In genomic region chr8:95384501-95384900, GRCm38 (mm10) we compare ENCODE assay signal across 24 mouse cellular contexts.
"Had no signal": no experiment of that assay in that cellular context is flagged by ENCODE, and none has a peak within 500 bp of the region (broad histone marks: within the 10 kb centered on the region; RNA-seq: fewer than 3 reads in every experiment).

No protein-coding gene starts in this region.

- H3K4me1 ChIP-seq: heart, embryonic 10.5 days; heart, embryonic 12.5 days; hindbrain, embryonic 10.5 days; hindbrain, embryonic 12.5 days; intestine, embryonic 15.5 days; limb, embryonic 10.5 days; limb, embryonic 12.5 days had no signal

- H3K9ac ChIP-seq: heart, embryonic 12.5 days; hindbrain, embryonic 12.5 days; hindbrain, embryonic 14.5 days; intestine, embryonic 15.5 days; limb, embryonic 12.5 days had no signal

- H3K27me3 ChIP-seq: heart, embryonic 12.5 days; hindbrain, embryonic 12.5 days; intestine, embryonic 15.5 days; limb, embryonic 12.5 days had no signal

- DNase-seq: gastrocnemius, adult 2 months; gastrocnemius, postnatal 10 days; gastrocnemius, postnatal 25 days; heart, adult 18-20 months; heart, postnatal 10 days; heart, postnatal 4 days; kidney, adult 18-20 months; kidney, adult 8-10 months; kidney, postnatal 10 days; kidney, postnatal 25 days; kidney, postnatal 4 days had no signal

- H3K4me3 ChIP-seq: gastrocnemius, adult 2 months; heart, embryonic 10.5 days; heart, embryonic 12.5 days; hindbrain, embryonic 10.5 days; hindbrain, embryonic 12.5 days; intestine, embryonic 15.5 days; layer of hippocampus, adult 2 months; left cerebral cortex, adult 2 months; limb, embryonic 10.5 days; limb, embryonic 12.5 days had no signal

- H3K27ac ChIP-seq: gastrocnemius, adult 2 months; heart, embryonic 10.5 days; hindbrain, embryonic 10.5 days; hindbrain, embryonic 12.5 days; hindbrain, embryonic 14.5 days; intestine, embryonic 15.5 days; layer of hippocampus, adult 2 months; left cerebral cortex, adult 2 months; limb, embryonic 10.5 days; limb, embryonic 12.5 days had no signal

- H3K36me3 ChIP-seq: heart, embryonic 10.5 days; heart, embryonic 12.5 days; hindbrain, embryonic 10.5 days; hindbrain, embryonic 12.5 days; intestine, embryonic 15.5 days; limb, embryonic 10.5 days; limb, embryonic 12.5 days had no signal

- H3K4me2 ChIP-seq: heart, embryonic 12.5 days; hindbrain, embryonic 12.5 days; hindbrain, embryonic 14.5 days; intestine, embryonic 15.5 days; limb, embryonic 12.5 days had no signal

- H3K9me3 ChIP-seq: heart, embryonic 10.5 days; heart, embryonic 12.5 days; hindbrain, embryonic 10.5 days; hindbrain, embryonic 12.5 days; intestine, embryonic 15.5 days; limb, embryonic 10.5 days had no signal

- ATAC-seq: hindbrain, embryonic 16.5 days; inflammation-experienced regulatory T-cells, adult 6 months; intestine, embryonic 15.5 days; intestine, postnatal 0 days had no signal
